Mouse (Mus musculus): ENCODE results near the gene Os9. TPM values are rescaled to one million over a fixed set of nuclear protein-coding genes. Genes with fewer than 3 reads are reported as not detected.
"Not testable (repeated sequence)": the region's sequence is repeated elsewhere in the genome, so short reads cannot be mapped to it uniquely, and the experiment has no call there.

Gene Os9
- polyA plus RNA-seq, 1 experiment from 2014 or later, result 76.5 TPM

- no peak for ATAC-seq (ENCODE audit: insufficient number of reproducible peaks, insufficient read depth, low FRiP score, low TSS enrichment, low read depth)
- H3K9ac ChIP-seq, result no peak overlapping the region
- 77% methylated on average over 8 of the region's 8 CpGs for WGBS
- no peaks in the 10 kb centered on the region for H3K4me1 ChIP-seq
- H3K36me3 ChIP-seq, result no peaks in the 10 kb centered on the region
- no peak overlapping the region for H3K27ac ChIP-seq
- H3K9me3 ChIP-seq, result peaks cover 3% of the 10 kb centered on the region; the same call in 1 of the 2 replicates
- 0 out of 2 replicates have a peak, but pooled peaks cover 5% of the 10 kb centered on the region for H3K27me3 ChIP-seq
- no peak overlapping the region for H3K4me3 ChIP-seq
- H3K4me2 ChIP-seq, result no peak overlapping the region
Observed at GRCm38 (mm10) chr10:127143228-127143627, 22.3 kb upstream of the Os9 start.

DNA sequence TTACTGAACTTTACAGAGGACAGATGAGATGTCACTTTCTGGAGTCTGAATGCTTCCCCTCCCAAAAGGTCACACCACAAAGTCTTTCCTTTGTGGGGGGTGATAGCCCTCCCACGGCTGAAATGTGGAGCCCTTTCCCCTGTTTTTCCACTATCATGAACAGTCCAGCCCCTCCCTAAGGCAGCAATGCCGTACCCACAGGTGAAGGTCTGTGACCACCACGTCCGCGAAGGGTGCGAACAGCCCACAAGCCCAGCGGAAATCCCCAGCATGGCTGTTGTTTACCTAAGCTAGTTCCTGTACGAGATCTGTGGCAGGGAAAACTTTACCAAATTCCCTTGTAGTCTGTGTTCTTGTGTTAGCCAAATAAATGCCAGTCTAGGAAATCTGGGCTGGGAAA, 20.6 kb upstream of the Os9 start:
- WGBS, result 72% methylated on average over 8 of the region's 8 CpGs
- no peak overlapping the region for H3K4me3 ChIP-seq
- H3K27me3 ChIP-seq, result 0 out of 2 replicates have a peak, but pooled peaks cover 5% of the 10 kb centered on the region
- H3K27ac ChIP-seq, result no peak overlapping the region
- H3K9me3 ChIP-seq, result peaks cover 3% of the 10 kb centered on the region; the same call in 1 of the 2 replicates
- no peak overlapping the region for H3K4me2 ChIP-seq
- no peak for ATAC-seq (ENCODE audit: insufficient number of reproducible peaks, insufficient read depth, low FRiP score, low TSS enrichment, low read depth)
- no peak overlapping the region for H3K9ac ChIP-seq
- no peaks in the 10 kb centered on the region for H3K36me3 ChIP-seq
- H3K4me1 ChIP-seq, result no peaks in the 10 kb centered on the region

- ATAC-seq (ENCODE audit: insufficient number of reproducible peaks, insufficient read depth, low FRiP score, low TSS enrichment, low read depth), result no peak
- 78% methylated on average over 11 of the region's 11 CpGs for WGBS
Observed at GRCm38 (mm10) chr10:127140971-127141370, 20.0 kb upstream of the Os9 start.

GRCm38 (mm10) chr10:127138328-127139141, 17.6 kb upstream of the Os9 start:
- Histone ChIP-seq H3K9me3 (peaks cover 3% of the 10 kb centered on the region; the same call in 1 of the 2 replicates), H3K4me3 (no peak overlapping the region), H3K27me3 (0 out of 2 replicates have a peak, but pooled peaks cover 5% of the 10 kb centered on the region), H3K4me2 (no peak overlapping the region), H3K36me3 (no peaks in the 10 kb centered on the region), H3K4me1 (0 out of 2 replicates have a peak, but pooled peaks cover 9% of the 10 kb centered on the region), H3K9ac (no peak overlapping the region), H3K27ac (no peak overlapping the region)
- ATAC-seq (ENCODE audit: insufficient number of reproducible peaks, insufficient read depth, low FRiP score, low TSS enrichment, low read depth), result no peak
- 88% methylated on average over 18 of the region's 18 CpGs for WGBS

More at GRCm38 (mm10) chr10:127140971-127141370, 20.0 kb upstream of the Os9 start:
- no peak overlapping the region for H3K4me3 ChIP-seq
- H3K9me3 ChIP-seq, result peaks cover 3% of the 10 kb centered on the region; the same call in 1 of the 2 replicates
- H3K4me1 ChIP-seq, result no peaks in the 10 kb centered on the region
- H3K9ac ChIP-seq, result no peak overlapping the region
- 0 out of 2 replicates have a peak, but pooled peaks cover 5% of the 10 kb centered on the region for H3K27me3 ChIP-seq
- no peaks in the 10 kb centered on the region for H3K36me3 ChIP-seq
- H3K27ac ChIP-seq, result no peak overlapping the region
- no peak overlapping the region for H3K4me2 ChIP-seq

DNA sequence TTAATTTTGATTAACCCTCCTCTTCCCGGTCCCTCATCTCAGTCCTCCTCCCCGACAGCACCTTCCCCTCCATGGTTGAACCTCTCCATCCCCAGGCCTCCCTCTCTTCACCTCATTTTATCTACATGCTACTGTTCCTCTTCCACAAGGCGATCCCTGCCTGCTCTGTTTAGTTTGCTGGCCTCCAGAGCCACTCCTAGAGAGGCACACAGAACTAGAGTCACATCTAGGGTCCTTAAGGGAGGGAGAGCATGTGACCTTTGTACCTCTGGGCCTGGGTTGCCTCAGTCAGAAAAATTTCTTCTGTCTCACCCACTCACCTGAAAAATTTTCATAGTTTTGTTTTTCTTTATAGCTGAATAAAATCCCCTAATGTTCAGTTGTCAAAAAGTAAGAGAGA, 17.0 kb upstream of the Os9 start:
- 86% methylated on average over 3 of the region's 3 CpGs for WGBS
- H3K36me3 ChIP-seq, result no peaks in the 10 kb centered on the region
- H3K4me2 ChIP-seq, result no peak overlapping the region

DNA sequence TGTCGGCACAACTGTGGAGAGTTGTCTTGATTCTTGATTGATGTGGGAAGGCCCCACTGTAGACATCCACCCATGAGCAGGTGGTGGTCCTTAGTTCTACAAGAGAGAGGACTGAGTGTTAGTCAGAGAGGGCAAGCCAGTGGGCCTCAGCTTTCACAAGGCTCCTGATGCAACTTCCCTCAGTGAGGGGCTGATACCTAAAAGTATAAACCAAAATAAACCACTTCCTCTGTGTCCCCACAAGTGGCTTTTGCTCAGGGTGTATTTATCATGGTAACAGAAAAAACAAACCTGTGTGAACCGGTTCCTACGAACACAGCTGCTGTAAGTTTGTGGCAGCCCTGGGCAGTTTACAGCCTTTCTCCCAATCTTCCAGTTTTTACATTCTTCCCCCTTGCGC, 15.6 kb upstream of the Os9 start:
- no peak for ATAC-seq (ENCODE audit: insufficient number of reproducible peaks, insufficient read depth, low FRiP score, low TSS enrichment, low read depth)
- Histone ChIP-seq H3K27ac (no peak overlapping the region), H3K27me3 (0 out of 2 replicates have a peak, but pooled peaks cover 2% of the 10 kb centered on the region), H3K36me3 (no peaks in the 10 kb centered on the region), H3K9me3 (peaks cover 3% of the 10 kb centered on the region; the same call in 1 of the 2 replicates), H3K9ac (no peak overlapping the region), H3K4me1 (0 out of 2 replicates have a peak, but pooled peaks cover 9% of the 10 kb centered on the region), H3K4me3 (no peak overlapping the region), H3K4me2 (no peak overlapping the region)
- WGBS, result 80% methylated on average over 4 of the region's 4 CpGs

More for the DNA sequence above, 17.0 kb upstream of the Os9 start:
- Histone ChIP-seq H3K9me3 (peaks cover 3% of the 10 kb centered on the region; the same call in 1 of the 2 replicates), H3K9ac (no peak overlapping the region), H3K4me3 (no peak overlapping the region), H3K27me3 (0 out of 2 replicates have a peak, but pooled peaks cover 5% of the 10 kb centered on the region), H3K4me1 (0 out of 2 replicates have a peak, but pooled peaks cover 9% of the 10 kb centered on the region), H3K27ac (no peak overlapping the region)
- ATAC-seq (ENCODE audit: insufficient number of reproducible peaks, insufficient read depth, low FRiP score, low TSS enrichment, low read depth), result no peak

GRCm38 (mm10) chr10:127135118-127135836, 14.3 kb upstream of the Os9 start:
- WGBS, result 31% methylated on average over 8 of the region's 8 CpGs
- H3K27me3 ChIP-seq, result no peaks in the 10 kb centered on the region
- 0 out of 2 replicates have a peak, but pooled peaks cover 9% of the 10 kb centered on the region for H3K4me1 ChIP-seq
- no peaks in the 10 kb centered on the region for H3K36me3 ChIP-seq
- H3K9me3 ChIP-seq, result peaks cover 3% of the 10 kb centered on the region; the same call in 1 of the 2 replicates
- no peak overlapping the region for H3K27ac ChIP-seq
- H3K4me2 ChIP-seq, result no peak overlapping the region
- H3K4me3 ChIP-seq, result no peak overlapping the region
- ATAC-seq (ENCODE audit: insufficient number of reproducible peaks, insufficient read depth, low FRiP score, low TSS enrichment, low read depth), result no peak
- H3K9ac ChIP-seq, result no peak overlapping the region

GRCm38 (mm10) chr10:127134394-127135035, 13.6 kb upstream of the Os9 start:
- WGBS, result 73% methylated on average over 3 of the region's 3 CpGs
- not testable (repeated sequence) for ATAC-seq (ENCODE audit: insufficient number of reproducible peaks, insufficient read depth, low FRiP score, low TSS enrichment, low read depth)

GRCm38 (mm10) chr10:127132469-127132868, 11.5 kb upstream of the Os9 start:
- 60% methylated on average over 5 of the region's 5 CpGs for WGBS
- no peak for ATAC-seq (ENCODE audit: insufficient number of reproducible peaks, insufficient read depth, low FRiP score, low TSS enrichment, low read depth)

More at GRCm38 (mm10) chr10:127134394-127135035, 13.6 kb upstream of the Os9 start:
- H3K9ac ChIP-seq, H3K4me2 ChIP-seq, H3K27ac ChIP-seq, H3K9me3 ChIP-seq, H3K27me3 ChIP-seq, H3K4me1 ChIP-seq, H3K36me3 ChIP-seq, H3K4me3 ChIP-seq: not testable (repeated sequence)

GRCm38 (mm10) chr10:127129431-127129830, 8.5 kb upstream of the Os9 start:
- Histone ChIP-seq H3K27ac (no peak overlapping the region), H3K9ac (no peak overlapping the region), H3K9me3 (no peaks in the 10 kb centered on the region), H3K4me2 (no peak overlapping the region), H3K36me3 (no peaks in the 10 kb centered on the region), H3K4me3 (no peak overlapping the region), H3K4me1 (no peaks in the 10 kb centered on the region), H3K27me3 (no peaks in the 10 kb centered on the region)
- WGBS, result 70% methylated on average over 4 of the region's 4 CpGs
- ATAC-seq (ENCODE audit: insufficient number of reproducible peaks, insufficient read depth, low FRiP score, low TSS enrichment, low read depth), result no peak

More at GRCm38 (mm10) chr10:127132469-127132868, 11.5 kb upstream of the Os9 start:
- H3K4me3 ChIP-seq, result no peak overlapping the region
- no peaks in the 10 kb centered on the region for H3K9me3 ChIP-seq
- no peaks in the 10 kb centered on the region for H3K27me3 ChIP-seq
- no peak overlapping the region for H3K27ac ChIP-seq
- H3K4me2 ChIP-seq, result no peak overlapping the region
- no peak overlapping the region for H3K9ac ChIP-seq
- H3K4me1 ChIP-seq, result 0 out of 2 replicates have a peak, but pooled peaks cover 9% of the 10 kb centered on the region
- no peaks in the 10 kb centered on the region for H3K36me3 ChIP-seq

DNA sequence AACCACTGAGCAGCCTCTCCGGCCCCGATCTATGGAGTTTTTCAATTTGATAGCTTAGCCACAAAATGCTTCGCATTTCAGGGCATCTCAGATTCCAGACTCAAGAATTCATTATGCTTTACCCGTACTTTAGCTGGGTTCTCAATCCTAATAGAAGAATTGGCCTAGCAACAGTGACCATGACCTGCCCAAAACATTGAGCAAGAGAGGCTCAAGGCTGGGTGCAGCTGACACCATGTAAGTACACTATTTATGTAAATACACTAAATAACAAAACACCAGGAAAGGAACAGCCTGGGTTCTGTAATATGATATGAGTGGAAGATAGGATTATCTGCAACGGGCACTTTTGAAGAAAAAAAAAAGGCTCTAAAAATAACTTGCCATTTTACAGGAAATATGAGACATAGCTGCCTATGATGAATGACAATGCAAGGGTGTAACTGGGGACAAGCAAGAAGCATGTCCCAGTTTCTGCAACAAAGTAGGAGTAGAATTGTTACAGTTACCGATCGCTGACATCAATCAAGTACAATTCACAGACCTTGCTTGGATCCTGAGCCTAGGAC, 6.9 kb upstream of the Os9 start:
- Histone ChIP-seq H3K4me1 (peaks cover 7% of the 10 kb centered on the region), H3K9me3 (no peaks in the 10 kb centered on the region), H3K36me3 (no peaks in the 10 kb centered on the region), H3K4me2 (no peak overlapping the region), H3K4me3 (no peak overlapping the region), H3K9ac (no peak overlapping the region), H3K27me3 (no peaks in the 10 kb centered on the region), H3K27ac (no peak overlapping the region)
- WGBS, result 58% methylated on average over 7 of the region's 7 CpGs
- ATAC-seq (ENCODE audit: insufficient number of reproducible peaks, insufficient read depth, low FRiP score, low TSS enrichment, low read depth), result no peak

Data from embryonic facial prominence, embryonic 13.5 days (tissue).